Mouse (Mus musculus) ES-Bruce4 (cell line): ENCODE data around the gene Xrcc3. TPM values are rescaled to one million over a fixed set of nuclear protein-coding genes. Genes with fewer than 3 reads are reported as not detected.

Experiments used
- H3K27ac ChIP-seq: 2 replicates; pipeline ENCODE4 v1.5.1; 2012; ENCODE audit warnings: low read length, inconsistent platforms; ENCODE audit not compliant: insufficient read depth
- H3K27me3 ChIP-seq: 2 replicates; pipeline ENCODE4 v1.6.1; 2012; ENCODE audit warnings: mild to moderate bottlenecking, low read length, inconsistent platforms; ENCODE audit not compliant: control insufficient read depth, poor library complexity, insufficient read depth, severe bottlenecking
- H3K36me3 ChIP-seq: 2 replicates; pipeline ENCODE4 v1.6.1; 2012; ENCODE audit warnings: inconsistent platforms, mild to moderate bottlenecking, low read length, moderate library complexity; ENCODE audit not compliant: control insufficient read depth, poor library complexity, insufficient read depth, severe bottlenecking
- H3K4me1 ChIP-seq: one replicate; pipeline ENCODE4 v1.8.1; 2011; ENCODE audit warnings: low read length; ENCODE audit not compliant: control insufficient read depth, insufficient read depth
- H3K4me3 ChIP-seq: 2 replicates; pipeline ENCODE4 v1.5.1; 2011; ENCODE audit warnings: low read depth, mild to moderate bottlenecking, low read length
- H3K9ac ChIP-seq: 2 replicates; pipeline ENCODE4 v1.6.1; 2012; ENCODE audit warnings: low read depth, mild to moderate bottlenecking, inconsistent platforms; ENCODE audit not compliant: poor library complexity, severe bottlenecking
- H3K9me3 ChIP-seq: replicated peaks from 2 replicates; pipeline ENCODE4 v1.6.1; 2012; ENCODE audit warnings: mild to moderate bottlenecking, low read length, inconsistent platforms; ENCODE audit not compliant: control insufficient read depth, poor library complexity, insufficient read depth, severe bottlenecking
- CTCF ChIP-seq: IDR thresholded peaks from one replicate; pipeline ENCODE4 v1.8.1; 2011; ENCODE audit warnings: low read depth, low read length
- EP300 ChIP-seq: IDR thresholded peaks from 2 replicates; pipeline ENCODE4 v1.6.1; 2011; ENCODE audit warnings: low read depth, low read length; ENCODE audit not compliant: insufficient read depth
- POLR2A ChIP-seq: IDR thresholded peaks from one replicate; pipeline ENCODE4 v1.8.1; 2011; ENCODE audit warnings: low read length; ENCODE audit not compliant: insufficient read depth
- polyA plus RNA-seq: library from polyadenylated mRNA; stranded (reverse); fragments of >200 nt; gene quantifications from 2 replicates; pipeline ENCODE4 v1.2.4, GENCODE M21; 2011; ENCODE audit warnings: low read depth; ENCODE audit not compliant: missing spikeins, insufficient read depth, insufficient read length

Gene Xrcc3
- polyA plus RNA-seq, 1 experiment: 14.3 TPM

- no peaks in the 10 kb centered on the region for H3K36me3 ChIP-seq
- TF ChIP-seq EP300 (no peak), POLR2A (no peak), CTCF (no peak)
- H3K4me1 ChIP-seq: no peaks in the 10 kb centered on the region
- no peaks in the 10 kb centered on the region for H3K27me3 ChIP-seq
- H3K9ac ChIP-seq: no peak overlapping the region
- no peak overlapping the region for H3K27ac ChIP-seq
- no peaks in the 10 kb centered on the region for H3K9me3 ChIP-seq
- no peak overlapping the region for H3K4me3 ChIP-seq
Measured at GRCm38 (mm10) chr12:111848300-111848798, 34.7 kb upstream of the Xrcc3 start.

GRCm38 (mm10) chr12:111846815-111847214 is 33.1 kb upstream of the Xrcc3 start:
- H3K27ac ChIP-seq: no peak overlapping the region
- TF ChIP-seq EP300 (no peak), CTCF (no peak), POLR2A (no peak)

GRCm38 (mm10) chr12:111845953-111846352 is 32.3 kb upstream of the Xrcc3 start:
- Histone ChIP-seq H3K27ac (no peak overlapping the region), H3K27me3 (no peaks in the 10 kb centered on the region), H3K9ac (no peak overlapping the region), H3K4me3 (no peak overlapping the region), H3K4me1 (no peaks in the 10 kb centered on the region), H3K36me3 (no peaks in the 10 kb centered on the region), H3K9me3 (no peaks in the 10 kb centered on the region)
- TF ChIP-seq CTCF (no peak), EP300 (no peak), POLR2A (no peak)

More at GRCm38 (mm10) chr12:111846815-111847214, 33.1 kb upstream of the Xrcc3 start:
- Histone ChIP-seq H3K27me3 (no peaks in the 10 kb centered on the region), H3K4me3 (no peak overlapping the region), H3K4me1 (no peaks in the 10 kb centered on the region), H3K36me3 (no peaks in the 10 kb centered on the region), H3K9ac (no peak overlapping the region), H3K9me3 (no peaks in the 10 kb centered on the region)

- TF ChIP-seq POLR2A: no peak
- TF ChIP-seq EP300: no peak
- Histone ChIP-seq H3K27ac (no peak overlapping the region), H3K27me3 (no peaks in the 10 kb centered on the region), H3K36me3 (no peaks in the 10 kb centered on the region), H3K4me1 (no peaks in the 10 kb centered on the region), H3K9me3 (no peaks in the 10 kb centered on the region), H3K4me3 (no peak overlapping the region), H3K9ac (no peak overlapping the region)
Measured at GRCm38 (mm10) chr12:111843470-111843869, 29.8 kb upstream of the Xrcc3 start.

- no peaks in the 10 kb centered on the region for H3K9me3 ChIP-seq
- no peak for TF ChIP-seq POLR2A
- no peak for TF ChIP-seq EP300
- no peak for TF ChIP-seq CTCF
- no peaks in the 10 kb centered on the region for H3K4me1 ChIP-seq
- no peak overlapping the region for H3K4me3 ChIP-seq
- H3K27me3 ChIP-seq: no peaks in the 10 kb centered on the region
- H3K9ac ChIP-seq: no peak overlapping the region
- no peaks in the 10 kb centered on the region for H3K36me3 ChIP-seq
- H3K27ac ChIP-seq: no peak overlapping the region
Measured at GRCm38 (mm10) chr12:111842565-111843433, 29.1 kb upstream of the Xrcc3 start.

GRCm38 (mm10) chr12:111833457-111833856 is 19.8 kb upstream of the Xrcc3 start:
- Histone ChIP-seq H3K27me3 (no peaks in the 10 kb centered on the region), H3K27ac (no peak overlapping the region), H3K4me3 (no peak overlapping the region), H3K36me3 (0 out of 2 replicates have a peak, but pooled peaks cover 2% of the 10 kb centered on the region), H3K9me3 (no peaks in the 10 kb centered on the region), H3K4me1 (no peaks in the 10 kb centered on the region), H3K9ac (no peak overlapping the region)
- TF ChIP-seq EP300 (no peak), CTCF (no peak), POLR2A (no peak)
